Mouse (Mus musculus): ENCODE measurements around the gene Mphosph9. TPM values are rescaled to one million over a fixed set of nuclear protein-coding genes. Genes with fewer than 3 reads are reported as not detected.

Mphosph9 gene
- polyA plus RNA-seq, 1 experiment from 2014 or later = 2.9 TPM

- Histone ChIP-seq H3K4me2 (replicated peaks; ENCODE audit: low read depth) (no peak overlapping the region), H3K4me1 (replicated peaks; ENCODE audit: control insufficient read depth, insufficient read depth) (no peaks in the 10 kb centered on the region), H3K27me3 (ENCODE audit: control insufficient read depth, insufficient read depth, low read length) (no peaks in the 10 kb centered on the region), H3K9me3 (ENCODE audit: control insufficient read depth, low read length) (no peaks in the 10 kb centered on the region), H3K27ac (replicated peaks) (no peak overlapping the region), H3K4me3 (ENCODE audit: low read depth, low read length) (no peak overlapping the region), H3K9ac (ENCODE audit: low read length) (no peak overlapping the region), H3K36me3 (ENCODE audit: control insufficient read depth, insufficient read depth, low read length) (no peaks in the 10 kb centered on the region)
- WGBS = 80% methylated on average over 5 of the region's 5 CpGs
- no peak for DNase-seq (ENCODE audit: low spot score)
- no peak for ATAC-seq (ENCODE audit: low FRiP score, low TSS enrichment)
- no peak for TF ChIP-seq EP300 (optimal IDR thresholded peaks at IDR 0.05)
- TF ChIP-seq CTCF (IDR thresholded peaks at IDR 0.05; ENCODE audit: low read depth) = no peak
These were observed 76.7 kb downstream of the Mphosph9 start for GRCm38 (mm10) chr5:124251070-124251469.

DNA sequence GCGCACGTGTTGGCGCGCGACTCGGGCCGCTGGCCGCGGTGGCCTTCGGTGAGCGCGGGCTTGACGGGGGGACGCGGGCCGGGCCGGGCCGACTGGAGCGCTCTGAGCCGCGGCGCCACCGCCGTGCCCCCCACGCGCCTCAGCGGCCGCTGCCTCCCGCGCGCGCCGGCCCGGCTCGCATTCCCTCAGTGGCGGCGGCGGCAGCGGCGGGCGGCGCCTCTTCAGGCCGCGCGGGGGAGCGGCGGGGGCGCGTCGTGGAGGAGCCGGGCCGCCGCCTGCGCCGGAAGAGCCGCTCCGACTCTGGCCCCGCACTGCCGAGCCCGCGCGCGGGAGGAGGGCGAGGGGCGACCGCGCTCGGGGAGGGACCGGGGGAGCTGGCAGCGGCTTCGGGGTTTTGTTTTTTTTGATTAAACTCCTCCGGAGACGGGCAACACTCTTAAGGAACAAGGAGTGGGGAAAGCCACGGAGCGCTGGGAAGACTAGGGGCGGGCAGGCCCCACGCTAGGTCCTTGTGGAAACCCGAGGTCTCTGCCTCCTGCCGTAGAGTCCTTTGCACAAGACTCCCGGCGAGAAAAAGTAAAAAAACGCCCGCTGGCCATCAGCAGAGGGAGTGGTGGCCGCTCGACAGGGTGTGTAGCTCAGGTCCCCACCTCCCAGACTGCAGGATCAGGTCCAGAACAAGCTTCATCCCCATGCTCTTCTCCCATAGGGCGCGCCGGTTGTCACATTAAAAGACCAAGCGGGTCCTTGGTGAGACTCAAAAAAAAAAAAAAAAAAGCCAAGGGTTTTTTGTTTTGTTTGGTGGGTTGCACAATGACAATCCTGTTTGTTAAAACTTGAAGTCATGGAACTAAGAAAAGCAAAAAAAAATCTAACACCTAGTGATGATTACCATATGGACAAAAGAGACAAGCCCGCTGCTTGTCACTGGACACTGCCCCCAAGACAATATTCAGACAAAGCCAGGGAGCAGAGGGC lies 77.9 kb downstream of the Mphosph9 start, which contains the start of gene Pitpnm2:
Gene Pitpnm2, minus strand, starts transcription at position 147 of the 978 bp plus-strand sequence.
- H3K9ac ChIP-seq (ENCODE audit: low read length) = peak within 1 kb of the TSS; percentile 79
- H3K4me2 ChIP-seq (replicated peaks; ENCODE audit: low read depth) = peak within 1 kb of the TSS; percentile 81
- WGBS = 1% methylated on average over 49 of the region's 90 CpGs
- no peaks in the 10 kb centered on the region for H3K9me3 ChIP-seq (ENCODE audit: control insufficient read depth, low read length)
- no peaks in the 10 kb centered on the region for H3K36me3 ChIP-seq (ENCODE audit: control insufficient read depth, insufficient read depth, low read length)
- TF ChIP-seq CTCF (IDR thresholded peaks at IDR 0.05; ENCODE audit: low read depth) (peak; percentile 10; the same call in 1 of the 2 replicates), EP300 (optimal IDR thresholded peaks at IDR 0.05) (no peak)
- H3K4me1 ChIP-seq (replicated peaks; ENCODE audit: control insufficient read depth, insufficient read depth) = no peaks in the 10 kb centered on the region
- DNase-seq (ENCODE audit: low spot score) (peak; percentile 66), ATAC-seq (ENCODE audit: low FRiP score, low TSS enrichment) (peak; percentile 84)
- H3K27me3 ChIP-seq (ENCODE audit: control insufficient read depth, insufficient read depth, low read length) = no peaks in the 10 kb centered on the region
- H3K27ac ChIP-seq (replicated peaks) = peak within 1 kb of the TSS; percentile 83
- peak within 1 kb of the TSS; percentile 63 for H3K4me3 ChIP-seq (ENCODE audit: low read depth, low read length)

DNA sequence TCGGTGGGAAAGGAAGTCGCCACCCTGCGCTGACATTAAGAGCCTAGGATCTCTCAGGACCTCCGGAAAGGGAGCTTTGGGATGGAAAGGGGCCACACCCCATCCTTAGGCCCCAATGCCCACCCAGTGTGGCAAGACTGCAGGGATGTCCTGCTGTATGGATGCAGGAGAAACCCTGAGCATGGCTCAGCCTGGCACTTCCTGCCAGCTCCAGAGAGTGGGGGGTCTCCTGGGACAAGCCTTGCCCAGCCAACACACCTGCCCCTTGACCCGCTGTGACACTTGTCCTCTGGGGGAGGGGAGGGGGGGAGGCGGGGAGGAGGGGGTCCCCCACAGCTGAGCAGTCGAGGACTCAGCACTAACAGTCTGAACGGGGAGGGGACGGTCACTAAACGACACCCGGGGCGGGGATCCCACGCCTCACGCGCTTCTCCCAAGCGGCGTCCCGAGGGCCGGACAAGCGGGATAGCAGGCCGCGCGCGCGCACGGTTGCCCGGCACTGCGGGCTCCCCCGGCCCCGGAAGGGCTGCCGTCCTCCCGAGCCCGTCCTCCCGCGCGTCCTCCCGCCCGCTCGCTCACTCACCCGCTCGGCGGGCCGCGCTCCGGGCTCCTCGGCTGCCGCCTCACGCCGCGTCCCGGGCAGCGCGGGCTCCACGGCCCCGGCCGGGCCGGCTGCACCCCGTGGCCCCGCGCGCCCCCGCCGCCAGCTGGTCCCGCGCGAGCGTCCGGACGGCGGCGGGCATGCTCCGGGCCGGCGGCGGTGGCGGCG lies 78.7 kb downstream of the Mphosph9 start:
- Histone ChIP-seq H3K4me2 (replicated peaks; ENCODE audit: low read depth) (peak overlapping the region; percentile 81), H3K4me3 (ENCODE audit: low read depth, low read length) (peak overlapping the region; percentile 63), H3K27me3 (ENCODE audit: control insufficient read depth, insufficient read depth, low read length) (no peaks in the 10 kb centered on the region), H3K9me3 (ENCODE audit: control insufficient read depth, low read length) (no peaks in the 10 kb centered on the region), H3K9ac (ENCODE audit: low read length) (peak overlapping the region; percentile 79), H3K27ac (replicated peaks) (peak overlapping the region; percentile 83), H3K4me1 (replicated peaks; ENCODE audit: control insufficient read depth, insufficient read depth) (no peaks in the 10 kb centered on the region), H3K36me3 (ENCODE audit: control insufficient read depth, insufficient read depth, low read length) (no peaks in the 10 kb centered on the region)
- DNase-seq (ENCODE audit: low spot score) (peak; percentile 63), ATAC-seq (ENCODE audit: low FRiP score, low TSS enrichment) (peak; percentile 69)
- 3% methylated on average over 35 of the region's 77 CpGs for WGBS
- no peak for TF ChIP-seq CTCF (IDR thresholded peaks at IDR 0.05; ENCODE audit: low read depth)
- no peak for TF ChIP-seq EP300 (optimal IDR thresholded peaks at IDR 0.05)

GRCm38 (mm10) chr5:124247986-124248626 lies 79.7 kb downstream of the Mphosph9 start:
- no peaks in the 10 kb centered on the region for H3K27me3 ChIP-seq (ENCODE audit: control insufficient read depth, insufficient read depth, low read length)
- H3K36me3 ChIP-seq (ENCODE audit: control insufficient read depth, insufficient read depth, low read length) = no peaks in the 10 kb centered on the region
- H3K9ac ChIP-seq (ENCODE audit: low read length) = no peak overlapping the region
- WGBS = 40% methylated on average over 9 of the region's 9 CpGs
- ATAC-seq (ENCODE audit: low FRiP score, low TSS enrichment) = no peak
- peak overlapping the region; percentile 81 for H3K4me2 ChIP-seq (replicated peaks; ENCODE audit: low read depth)
- no peaks in the 10 kb centered on the region for H3K4me1 ChIP-seq (replicated peaks; ENCODE audit: control insufficient read depth, insufficient read depth)
- H3K27ac ChIP-seq (replicated peaks) = no peak overlapping the region
- TF ChIP-seq CTCF (IDR thresholded peaks at IDR 0.05; ENCODE audit: low read depth) = no peak
- TF ChIP-seq EP300 (optimal IDR thresholded peaks at IDR 0.05) = no peak
- no peak overlapping the region; the same call in 1 of the 2 replicates for H3K4me3 ChIP-seq (ENCODE audit: low read depth, low read length)
- H3K9me3 ChIP-seq (ENCODE audit: control insufficient read depth, low read length) = no peaks in the 10 kb centered on the region
- DNase-seq (ENCODE audit: low spot score) = no peak

GRCm38 (mm10) chr5:124247296-124247695 lies 80.5 kb downstream of the Mphosph9 start:
- no peak overlapping the region for H3K27ac ChIP-seq (replicated peaks)
- H3K9ac ChIP-seq (ENCODE audit: low read length) = no peak overlapping the region
- no peak for ATAC-seq (ENCODE audit: low FRiP score, low TSS enrichment)
- no peak overlapping the region for H3K4me2 ChIP-seq (replicated peaks; ENCODE audit: low read depth)
- no peaks in the 10 kb centered on the region for H3K36me3 ChIP-seq (ENCODE audit: control insufficient read depth, insufficient read depth, low read length)
- H3K9me3 ChIP-seq (ENCODE audit: control insufficient read depth, low read length) = no peaks in the 10 kb centered on the region
- no peak for DNase-seq (ENCODE audit: low spot score)
- H3K4me1 ChIP-seq (replicated peaks; ENCODE audit: control insufficient read depth, insufficient read depth) = no peaks in the 10 kb centered on the region
- TF ChIP-seq CTCF (IDR thresholded peaks at IDR 0.05; ENCODE audit: low read depth) (no peak), EP300 (optimal IDR thresholded peaks at IDR 0.05) (no peak)
- no peaks in the 10 kb centered on the region for H3K27me3 ChIP-seq (ENCODE audit: control insufficient read depth, insufficient read depth, low read length)
- 64% methylated on average over 7 of the region's 7 CpGs for WGBS
- no peak overlapping the region for H3K4me3 ChIP-seq (ENCODE audit: low read depth, low read length)
